Mouse (Mus musculus) urinary bladder, postnatal 4 days (tissue): ENCODE results near the gene Spryd3.

Source experiments
- DNase-seq, 2 experiments: peaks; one replicate each; pipeline ENCODE4 v3.0.0; 2021 to 2022; ENCODE audit warnings: low spot score in 2 of 2

Gene Spryd3

GRCm38 (mm10) chr15:102146882-102147281 lies 10.8 kb upstream of the Spryd3 start:
- no peak for DNase-seq

GRCm38 (mm10) chr15:102146089-102146488 lies 10.1 kb upstream of the Spryd3 start:
- no peak for DNase-seq

- DNase-seq, result peak in 1 of 2 experiments; percentile 29
These were observed 9.3 kb upstream of the Spryd3 start for GRCm38 (mm10) chr15:102145330-102145729.

GRCm38 (mm10) chr15:102144726-102145125 lies 8.7 kb upstream of the Spryd3 start:
- no peak for DNase-seq

- peak in 1 of 2 experiments; percentile 37 for DNase-seq
These were observed 8.3 kb upstream of the Spryd3 start, which contains the start of gene Igfbp6 for GRCm38 (mm10) chr15:102144274-102144711. Gene Igfbp6 (plus strand): TSS chr15:102144362.

- peak in 1 of 2 experiments; percentile 54 for DNase-seq
These were observed 7.2 kb upstream of the Spryd3 start for GRCm38 (mm10) chr15:102142914-102143912.

- DNase-seq, result no peak
These were observed 5.1 kb upstream of the Spryd3 start for GRCm38 (mm10) chr15:102141120-102141519.

- DNase-seq, result no peak
These were observed 409 bp downstream of the Spryd3 start for GRCm38 (mm10) chr15:102135522-102136128.

GRCm38 (mm10) chr15:102134709-102135108 lies 1.3 kb downstream of the Spryd3 start:
- DNase-seq, result no peak

GRCm38 (mm10) chr15:102133314-102133713 lies 2.7 kb downstream of the Spryd3 start:
- DNase-seq, result no peak

- DNase-seq, result no peak
These were observed 9.7 kb downstream of the Spryd3 start for GRCm38 (mm10) chr15:102126303-102126702.

GRCm38 (mm10) chr15:102120530-102120929 lies 15.5 kb downstream of the Spryd3 start:
- peak in 1 of 2 experiments; percentile 57 for DNase-seq

- no peak for DNase-seq
These were observed 16.2 kb downstream of the Spryd3 start for GRCm38 (mm10) chr15:102119831-102120170.

GRCm38 (mm10) chr15:102119121-102119830 lies 16.8 kb downstream of the Spryd3 start:
- no peak for DNase-seq

GRCm38 (mm10) chr15:102118591-102118990 lies 17.4 kb downstream of the Spryd3 start:
- DNase-seq, result no peak

- no peak for DNase-seq
These were observed 18.3 kb downstream of the Spryd3 start for GRCm38 (mm10) chr15:102117461-102118443.

GRCm38 (mm10) chr15:102116753-102117415 lies 19.1 kb downstream of the Spryd3 start:
- no peak for DNase-seq

GRCm38 (mm10) chr15:102115731-102116231 lies 20.3 kb downstream of the Spryd3 start:
- DNase-seq, result no peak

- no peak for DNase-seq
These were observed 21.3 kb downstream of the Spryd3 start for GRCm38 (mm10) chr15:102114651-102115260.

- no peak for DNase-seq
These were observed 22.4 kb downstream of the Spryd3 start for GRCm38 (mm10) chr15:102113674-102114073.
